Mouse (Mus musculus) erythroblast, embryonic 14.5 days (primary cell): ENCODE measurements around the gene Olfr867. TPM values are rescaled to one million over a fixed set of nuclear protein-coding genes. Genes with fewer than 3 reads are reported as not detected.

Experiments
- H3K27me3 ChIP-seq: 2 replicates; pipeline ENCODE4 v1.6.1; 2012; ENCODE audit warnings: inconsistent platforms; ENCODE audit not compliant: control insufficient read depth
- H3K36me3 ChIP-seq: 2 replicates; pipeline ENCODE4 v1.6.1; 2012; ENCODE audit warnings: mild to moderate bottlenecking, inconsistent platforms; ENCODE audit not compliant: control insufficient read depth
- H3K4me1 ChIP-seq: 2 replicates; pipeline ENCODE4 v1.6.1; 2012; ENCODE audit warnings: inconsistent platforms; ENCODE audit not compliant: control insufficient read depth
- H3K4me3 ChIP-seq: replicated peaks from 2 replicates; pipeline ENCODE3; 2012; ENCODE audit warnings: moderate library complexity, mild to moderate bottlenecking, inconsistent platforms
- H3K9me3 ChIP-seq: 2 replicates; pipeline ENCODE4 v1.6.1; 2012; ENCODE audit warnings: low read length, inconsistent platforms, mixed read lengths; ENCODE audit not compliant: control insufficient read depth
- GATA1 ChIP-seq: IDR thresholded peaks from 2 replicates; pipeline ENCODE4 v1.6.1; 2012; ENCODE audit warnings: low read length, inconsistent platforms, mixed read lengths
- TAL1 ChIP-seq: IDR thresholded peaks from 3 replicates; pipeline ENCODE4 v1.6.1; 2012; ENCODE audit warnings: low read length, inconsistent platforms, mixed read lengths
- polyA plus RNA-seq: library from polyadenylated mRNA; stranded (reverse); fragments of >175 nt; gene quantifications from 2 replicates; pipeline ENCODE4 v1.2.3, GENCODE M21; 2012

The Olfr867 gene
- polyA plus RNA-seq, result not detected in 2 replicates

- H3K36me3 ChIP-seq, result no peaks in the 10 kb centered on the region
- no peaks in the 10 kb centered on the region for H3K4me1 ChIP-seq
- 0 out of 2 replicates have a peak, but pooled peaks cover 3% of the 10 kb centered on the region for H3K9me3 ChIP-seq
- no peaks in the 10 kb centered on the region for H3K27me3 ChIP-seq
- TF ChIP-seq TAL1 (no peak), GATA1 (no peak)
- no peak within 1 kb of the TSS for H3K4me3 ChIP-seq
These were observed at the start of gene Olfr867 for GRCm38 (mm10) chr9:20057462-20057861. TSS of gene Olfr867 (minus strand) at chr9:20057562.

- TF ChIP-seq TAL1 (no peak), GATA1 (no peak)
- H3K36me3 ChIP-seq, result no peaks in the 10 kb centered on the region
- no peaks in the 10 kb centered on the region for H3K4me1 ChIP-seq
- peaks cover 4% of the 10 kb centered on the region; the same call in 1 of the 2 replicates for H3K9me3 ChIP-seq
- no peak within 1 kb of the TSS for H3K4me3 ChIP-seq
- no peaks in the 10 kb centered on the region for H3K27me3 ChIP-seq
These were observed 41.0 kb upstream of the Olfr867 start, which contains the start of gene Olfr868 for GRCm38 (mm10) chr9:20098326-20098725. TSS of gene Olfr868 (plus strand) at chr9:20098626.

- H3K4me1 ChIP-seq, result no peaks in the 10 kb centered on the region
- H3K9me3 ChIP-seq, result peaks cover 15% of the 10 kb centered on the region
- TF ChIP-seq TAL1 (no peak), GATA1 (no peak)
- H3K4me3 ChIP-seq, result no peak overlapping the region
- H3K27me3 ChIP-seq, result no peaks in the 10 kb centered on the region
- H3K36me3 ChIP-seq, result no peaks in the 10 kb centered on the region
These were observed 16.3 kb upstream of the Olfr867 start for GRCm38 (mm10) chr9:20073523-20074177.

GRCm38 (mm10) chr9:20071291-20071690, 13.9 kb upstream of the Olfr867 start:
- H3K9me3 ChIP-seq, result peaks cover 15% of the 10 kb centered on the region
- H3K27me3 ChIP-seq, result no peaks in the 10 kb centered on the region
- no peaks in the 10 kb centered on the region for H3K36me3 ChIP-seq
- TF ChIP-seq GATA1 (no peak), TAL1 (no peak)
- no peak overlapping the region for H3K4me3 ChIP-seq
- H3K4me1 ChIP-seq, result no peaks in the 10 kb centered on the region

- Histone ChIP-seq H3K36me3 (no peaks in the 10 kb centered on the region), H3K4me1 (no peaks in the 10 kb centered on the region), H3K9me3 (peaks cover 12% of the 10 kb centered on the region), H3K4me3 (no peak overlapping the region), H3K27me3 (no peaks in the 10 kb centered on the region)
- TF ChIP-seq TAL1, result no peak
- TF ChIP-seq GATA1, result no peak
These were observed 12.9 kb upstream of the Olfr867 start for GRCm38 (mm10) chr9:20070236-20070635.

- Histone ChIP-seq H3K36me3 (no peaks in the 10 kb centered on the region), H3K4me1 (no peaks in the 10 kb centered on the region), H3K27me3 (no peaks in the 10 kb centered on the region), H3K4me3 (no peak overlapping the region), H3K9me3 (peaks cover 8% of the 10 kb centered on the region)
- TF ChIP-seq GATA1, result no peak
- TF ChIP-seq TAL1, result no peak
These were observed 9.4 kb downstream of the Olfr867 start for GRCm38 (mm10) chr9:20047964-20048363.

GRCm38 (mm10) chr9:20027935-20028334, 29.4 kb downstream of the Olfr867 start, which contains the start of gene Olfr866:
TSS of gene Olfr866 (minus strand) at chr9:20028035.
- no peaks in the 10 kb centered on the region for H3K4me1 ChIP-seq
- no peaks in the 10 kb centered on the region for H3K9me3 ChIP-seq
- H3K27me3 ChIP-seq, result no peaks in the 10 kb centered on the region
- TF ChIP-seq GATA1 (no peak), TAL1 (no peak)
- no peaks in the 10 kb centered on the region for H3K36me3 ChIP-seq
- H3K4me3 ChIP-seq, result no peak within 1 kb of the TSS

Other genes starting within 250 kb of the Olfr867 start
- gene Olfr860, start 207.8 kb downstream of the Olfr867 start, polyA plus RNA-seq, result not detected in 2 replicates
- gene Olfr862, start 169.6 kb downstream of the Olfr867 start, polyA plus RNA-seq, result not detected in 2 replicates
- 0.01 TPM in 1 of 2 replicates, not detected in the other for gene Olfr77, start 140.7 kb downstream of the Olfr867 start, polyA plus RNA-seq
- gene Olfr866, start 29.5 kb downstream of the Olfr867 start, polyA plus RNA-seq, result not detected in 2 replicates
- not detected in 2 replicates for gene Olfr868, start 41.1 kb upstream of the Olfr867 start, polyA plus RNA-seq
- not detected in 2 replicates for gene Olfr869, start 71.4 kb upstream of the Olfr867 start, polyA plus RNA-seq
- 0.01 TPM in 1 of 2 replicates, not detected in the other for gene Olfr870, start 116.5 kb upstream of the Olfr867 start, polyA plus RNA-seq
- gene Olfr871, start 154.6 kb upstream of the Olfr867 start, polyA plus RNA-seq, result not detected in 2 replicates
- gene Olfr872, start 179.6 kb upstream of the Olfr867 start, polyA plus RNA-seq, result not detected in 2 replicates
- not detected in 2 replicates for gene Olfr39, start 224.8 kb upstream of the Olfr867 start, polyA plus RNA-seq
- not detected in 2 replicates for gene Olfr873, start 241.0 kb upstream of the Olfr867 start, polyA plus RNA-seq